Mouse (Mus musculus) liver, postnatal 0 days (tissue): ENCODE results near the gene Alg9. TPM values are rescaled to one million over a fixed set of nuclear protein-coding genes. Genes with fewer than 3 reads are reported as not detected.

Experiments
- ATAC-seq: fragments of 200-750 bp; cut with Nextera tagmentation; 2 replicates; pipeline ENCODE4 v1.8.0; 2017; ENCODE audit warnings: mild to moderate bottlenecking, moderate library complexity
- DNase-seq: peaks from one replicate; pipeline ENCODE4 v3.0.0-alpha.2; 2016
- H3K27ac ChIP-seq: fragments of 300-500 bp; sonication (generic); 2 replicates; pipeline ENCODE4 v1.5.1; 2014; ENCODE audit warnings: antibody characterized with exemption, moderate library complexity, mild to moderate bottlenecking, low read depth
- H3K27me3 ChIP-seq: fragments of 300-500 bp; sonication (generic); 2 replicates; pipeline ENCODE4 v1.6.1; 2014; ENCODE audit warnings: low read length, control low read depth, mixed read lengths; ENCODE audit not compliant: insufficient read depth
- H3K36me3 ChIP-seq: fragments of 300-500 bp; sonication (generic); replicated peaks from 2 replicates; pipeline ENCODE4 v1.6.1; 2014; ENCODE audit warnings: mild to moderate bottlenecking, control low read depth, low read length, moderate library complexity, mixed read lengths; ENCODE audit not compliant: insufficient read depth
- H3K4me1 ChIP-seq: fragments of 300-500 bp; sonication (generic); 2 replicates; pipeline ENCODE4 v1.6.1; 2014; ENCODE audit warnings: antibody characterized with exemption, mild to moderate bottlenecking, control low read depth; ENCODE audit not compliant: insufficient read depth
- H3K4me2 ChIP-seq: fragments of 300-500 bp; sonication (generic); 2 replicates; pipeline ENCODE4 v1.6.1; 2014; ENCODE audit warnings: low read depth, mild to moderate bottlenecking, low read length, moderate library complexity, mixed read lengths
- H3K4me3 ChIP-seq: fragments of 300-500 bp; sonication (generic); 2 replicates; pipeline ENCODE4 v1.5.1; 2014; ENCODE audit warnings: low read depth, low read length
- H3K9ac ChIP-seq: fragments of 300-500 bp; sonication (generic); replicated peaks from 2 replicates; pipeline ENCODE4 v1.6.1; 2014; ENCODE audit warnings: mild to moderate bottlenecking, moderate library complexity
- H3K9me3 ChIP-seq: fragments of 300-500 bp; sonication (generic); 2 replicates; pipeline ENCODE4 v1.6.1; 2016; ENCODE audit warnings: mild to moderate bottlenecking, control low read depth, low read length, mixed read lengths
- CTCF ChIP-seq: sonication (generic); IDR thresholded peaks from 2 replicates; pipeline ENCODE4 v1.5.1; 2016; ENCODE audit warnings: antibody characterized with exemption, low read depth
- EP300 ChIP-seq: IDR thresholded peaks from 2 replicates; pipeline ENCODE4 v1.6.1; 2016; ENCODE audit warnings: antibody characterized with exemption, low read depth, mild to moderate bottlenecking
- WGBS: fragments of 180-500 bp; shearing (Covaris S2); extraction: QIAGEN DNeasy Blood & Tissue Kit; methylation state at CpG from one replicate; pipeline ENCODE4 v1.1.7; 2014; ENCODE audit not compliant: insufficient replicate concordance; 5-methylcytosine and 5-hydroxymethylcytosine counted together
- polyA plus RNA-seq: library from polyadenylated mRNA; unstranded; fragments of >200 nt; fragmentation: Nextera tagmentation; extraction: Ambion mirVana; gene quantifications from 2 replicates; pipeline ENCODE4 v1.2.1, GENCODE M21; 2015

Gene Alg9
- polyA plus RNA-seq, 1 experiment from 2014 or later: 8.6 TPM

DNA sequence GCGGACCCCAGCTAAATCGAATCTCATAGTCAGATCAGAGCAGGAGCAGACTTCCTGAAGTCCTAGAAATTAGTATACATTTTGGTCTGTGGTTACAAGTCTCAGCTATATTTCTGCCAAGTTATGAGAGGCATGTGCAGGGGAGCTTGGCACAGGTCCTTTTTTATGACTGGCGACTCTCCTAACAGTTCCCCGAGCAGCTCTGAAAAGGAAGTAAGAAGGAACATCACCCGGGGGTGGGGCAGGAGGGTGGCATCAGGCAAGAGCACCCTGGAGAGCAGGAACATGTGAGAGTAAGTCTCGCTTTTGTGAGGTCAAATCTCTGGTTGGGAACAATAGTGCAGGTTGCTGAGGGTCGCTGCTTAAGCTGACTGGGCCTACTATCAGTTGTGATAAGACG, 75.9 kb downstream of the Alg9 start:
- H3K27me3 ChIP-seq: no peaks in the 10 kb centered on the region
- H3K4me2 ChIP-seq: peak overlapping the region; percentile 5; the same call in 1 of the 2 replicates
- no peaks in the 10 kb centered on the region for H3K9me3 ChIP-seq
- WGBS: 29% methylated on average over 8 of the region's 8 CpGs
- ATAC-seq (no peak), DNase-seq (no peak)
- no peak overlapping the region for H3K27ac ChIP-seq
- H3K4me1 ChIP-seq: peaks cover 48% of the 10 kb centered on the region
- no peak overlapping the region for H3K9ac ChIP-seq
- TF ChIP-seq EP300: no peak
- TF ChIP-seq CTCF: no peak
- H3K36me3 ChIP-seq: no peaks in the 10 kb centered on the region
- H3K4me3 ChIP-seq: no peak overlapping the region

DNA sequence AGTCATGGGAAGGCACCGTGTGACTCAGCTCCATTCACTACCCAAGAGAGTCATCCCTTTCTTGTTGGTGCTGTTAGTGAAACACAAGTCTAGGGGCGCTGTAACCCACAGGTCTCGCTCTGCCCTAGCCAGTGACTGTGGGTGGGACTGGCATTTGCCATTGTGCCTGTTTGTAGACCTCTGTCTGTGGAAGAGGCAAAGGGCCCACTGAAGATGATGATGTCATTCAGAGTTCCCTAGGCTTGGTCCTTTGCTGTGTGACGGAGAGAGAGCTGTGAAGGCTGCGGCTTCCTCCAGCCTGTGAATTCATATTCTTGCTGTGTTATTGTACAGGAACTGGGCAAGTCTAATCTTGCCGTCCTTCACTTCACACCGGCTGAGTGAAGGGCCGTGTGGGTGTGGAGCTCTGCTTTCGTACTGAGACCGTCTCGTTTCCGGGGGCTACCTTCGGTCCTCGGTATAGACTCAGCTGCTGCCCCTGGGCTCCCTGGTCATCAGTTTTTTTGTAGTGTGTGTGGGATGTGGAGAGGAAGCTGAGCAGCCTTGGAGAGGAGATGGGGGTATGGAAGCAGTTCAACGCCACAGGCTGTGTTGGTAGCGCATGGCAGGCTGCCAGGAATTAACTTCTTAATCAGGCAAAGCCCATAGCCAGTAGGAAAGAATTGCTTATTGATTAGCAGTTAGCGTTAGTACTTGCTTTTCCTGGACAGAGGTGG, 78.0 kb downstream of the Alg9 start:
- H3K4me1 ChIP-seq: peaks cover 55% of the 10 kb centered on the region

DNA sequence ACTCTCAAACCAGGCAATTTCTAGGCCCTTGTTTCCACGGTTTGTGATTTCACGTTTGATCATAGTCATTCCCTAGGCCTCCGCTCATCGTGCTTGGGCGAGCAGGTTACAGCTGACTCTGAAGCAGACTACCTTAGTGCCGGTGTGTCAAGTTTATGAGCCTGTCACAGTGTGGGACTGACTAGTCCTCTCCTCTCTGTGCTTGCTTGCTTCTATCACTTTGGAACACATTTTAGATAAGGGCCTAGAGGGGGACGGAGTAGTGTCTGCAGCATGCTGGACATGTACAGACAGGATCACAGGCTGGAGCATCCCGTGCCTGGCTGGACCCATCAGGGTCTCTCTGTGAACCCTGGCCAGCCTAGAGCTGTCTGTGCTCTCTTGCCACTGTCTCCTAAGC, 79.6 kb downstream of the Alg9 start:
- no peaks in the 10 kb centered on the region for H3K27me3 ChIP-seq
- H3K4me1 ChIP-seq: peaks cover 49% of the 10 kb centered on the region
- DNase-seq (no peak), ATAC-seq (peak; percentile 57)
- H3K9ac ChIP-seq: peak overlapping the region; percentile 10; the same call in 1 of the 2 replicates
- 48% methylated on average over 8 of the region's 8 CpGs for WGBS
- H3K36me3 ChIP-seq: peaks cover 4% of the 10 kb centered on the region
- H3K4me3 ChIP-seq: no peak overlapping the region
- TF ChIP-seq CTCF (no peak), EP300 (peak; percentile 90)
- no peaks in the 10 kb centered on the region for H3K9me3 ChIP-seq
- peak overlapping the region; percentile 76 for H3K27ac ChIP-seq
- peak overlapping the region; percentile 91 for H3K4me2 ChIP-seq

More for the DNA sequence above, 78.0 kb downstream of the Alg9 start:
- TF ChIP-seq CTCF (peak; percentile 42), EP300 (no peak)
- WGBS: 60% methylated on average over 17 of the region's 17 CpGs
- Histone ChIP-seq H3K4me3 (no peak overlapping the region), H3K4me2 (peak overlapping the region; percentile 41), H3K9me3 (no peaks in the 10 kb centered on the region), H3K9ac (peak overlapping the region; percentile 24; the same call in 1 of the 2 replicates), H3K27ac (peak overlapping the region; percentile 74), H3K27me3 (no peaks in the 10 kb centered on the region), H3K36me3 (no peaks in the 10 kb centered on the region)
- ATAC-seq (peak; percentile 17), DNase-seq (peak; percentile 53)

DNA sequence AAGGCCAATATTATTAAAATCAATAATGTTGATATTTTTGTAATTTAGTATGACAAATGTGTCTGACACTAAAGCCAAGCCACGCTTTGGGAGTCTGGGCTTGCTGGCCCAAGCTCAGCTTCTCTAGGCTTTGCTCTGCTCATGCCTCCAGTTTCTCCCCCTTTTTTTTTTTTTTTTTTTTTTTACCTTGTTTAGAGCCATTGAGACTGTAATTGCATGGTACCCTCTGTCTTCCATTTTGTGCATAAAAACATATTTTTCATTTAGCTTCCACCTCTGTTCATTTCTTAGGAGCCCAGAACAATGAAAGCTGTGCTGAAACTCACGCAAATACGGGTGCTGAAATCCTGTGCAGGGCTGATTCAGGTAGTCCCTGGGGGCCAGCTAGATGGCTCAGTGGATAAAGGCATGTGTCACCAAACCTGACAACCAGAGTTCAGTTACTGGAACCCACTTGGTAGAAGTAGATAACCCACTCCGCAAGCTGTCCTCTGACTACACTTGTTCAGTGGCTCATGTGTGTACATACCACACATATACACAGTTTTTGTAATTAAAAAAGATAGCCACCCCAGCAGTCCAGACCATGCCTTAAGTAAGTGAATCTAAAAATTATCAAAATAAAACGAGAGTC, 80.4 kb downstream of the Alg9 start:
- Histone ChIP-seq H3K9ac (no peak overlapping the region), H3K4me3 (0 out of 2 replicates have a peak overlapping the region, but pooled peaks have one; percentile 85), H3K9me3 (no peaks in the 10 kb centered on the region), H3K4me2 (peak overlapping the region; percentile 91), H3K36me3 (peaks cover 13% of the 10 kb centered on the region), H3K4me1 (peaks cover 40% of the 10 kb centered on the region), H3K27ac (peak overlapping the region; percentile 80), H3K27me3 (no peaks in the 10 kb centered on the region)
- DNase-seq: no peak
- TF ChIP-seq EP300: peak; percentile 64; the same call in 1 of the 2 replicates
- no peak for TF ChIP-seq CTCF
- no peak for ATAC-seq
- 56% methylated on average over 5 of the region's 5 CpGs for whole genome bisulfite sequencing

DNA sequence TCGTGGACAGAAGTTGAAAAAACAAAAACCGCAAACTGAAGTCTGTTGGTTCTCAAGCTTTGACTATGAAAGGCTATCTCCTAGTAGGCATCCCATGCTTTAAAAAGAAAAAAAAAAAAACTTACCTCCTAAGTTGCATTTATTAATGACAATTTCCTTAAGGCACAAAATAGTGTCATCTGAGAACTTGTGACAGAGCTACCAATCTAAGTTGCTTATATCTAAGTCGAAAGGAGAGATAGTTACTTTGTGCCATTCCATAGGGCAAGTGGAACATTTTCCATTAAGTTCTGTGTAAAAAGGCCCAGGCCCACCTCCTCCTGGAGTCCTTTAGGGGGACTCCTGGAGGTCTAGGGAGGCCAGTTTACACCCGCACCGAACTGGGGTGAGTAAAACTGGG, 81.0 kb downstream of the Alg9 start:
- Histone ChIP-seq H3K27me3 (no peaks in the 10 kb centered on the region), H3K4me1 (peaks cover 35% of the 10 kb centered on the region), H3K4me3 (peak overlapping the region; percentile 85), H3K36me3 (peaks cover 18% of the 10 kb centered on the region), H3K9me3 (no peaks in the 10 kb centered on the region), H3K9ac (peak overlapping the region; percentile 58), H3K4me2 (peak overlapping the region; percentile 91), H3K27ac (peak overlapping the region; percentile 80)
- DNase-seq (no peak), ATAC-seq (no peak)
- 56% methylated on average over 5 of the region's 5 CpGs for WGBS
- no peak for TF ChIP-seq EP300
- TF ChIP-seq CTCF: no peak

DNA sequence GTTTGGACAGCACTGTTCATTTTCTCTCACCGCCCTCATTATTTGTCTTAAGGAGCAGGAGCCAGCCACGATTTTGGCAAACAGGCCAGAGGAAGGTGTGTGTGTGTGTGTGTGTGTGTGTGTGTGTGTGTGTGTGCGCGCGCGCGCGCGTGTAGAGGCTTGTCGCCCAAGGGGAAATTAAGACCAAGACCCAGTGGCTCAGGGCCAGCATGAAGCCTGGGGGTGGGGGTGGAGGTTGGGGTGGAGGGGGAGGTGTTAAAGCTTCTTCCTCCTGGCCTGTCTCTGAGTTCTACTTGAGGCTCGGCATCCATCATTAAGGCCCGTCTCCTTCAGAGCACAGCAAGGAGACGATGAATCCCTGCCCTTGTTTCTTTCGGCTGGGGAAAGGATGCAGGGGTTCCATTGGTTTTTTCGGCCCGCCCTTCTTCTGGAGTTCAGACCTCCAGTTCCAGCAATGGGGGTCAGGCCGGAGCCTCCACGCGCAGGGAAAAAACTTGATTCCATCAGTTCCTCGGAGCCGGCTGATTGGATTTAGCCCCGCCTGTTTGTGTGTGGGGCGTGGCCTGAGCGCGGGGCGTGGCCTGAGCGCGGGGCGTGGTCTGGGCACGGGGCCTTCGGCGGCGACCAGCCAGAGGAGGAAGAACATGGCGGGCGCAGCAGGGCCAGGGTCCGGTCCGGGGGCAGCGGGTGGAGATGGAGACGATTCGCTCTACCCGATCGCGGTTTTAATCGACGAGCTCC, 81.7 kb downstream of the Alg9 start:
- no peaks in the 10 kb centered on the region for H3K27me3 ChIP-seq
- H3K9ac ChIP-seq: peak overlapping the region; percentile 58
- peak overlapping the region; percentile 85 for H3K4me3 ChIP-seq
- DNase-seq (peak; percentile 96), ATAC-seq (peak; percentile 85)
- peak overlapping the region; percentile 80 for H3K27ac ChIP-seq
- H3K4me2 ChIP-seq: peak overlapping the region; percentile 91
- peaks cover 25% of the 10 kb centered on the region for H3K36me3 ChIP-seq
- H3K9me3 ChIP-seq: no peaks in the 10 kb centered on the region
- peaks cover 30% of the 10 kb centered on the region for H3K4me1 ChIP-seq
- under 1% methylated on average over 40 of the region's 45 CpGs for WGBS
- TF ChIP-seq CTCF (no peak), EP300 (no peak)
